Mouse (Mus musculus) monocyte, adult 5-6 weeks (primary cell): ENCODE results near the gene Med29. TPM values are rescaled to one million over a fixed set of nuclear protein-coding genes. Genes with fewer than 3 reads are reported as not detected.
A peak's percentile ranks its signal among the peaks of the same experiment; 100 is the strongest.

Experiments
- ATAC-seq: fragments of 153-309, 156-312 bp; replicated peaks from 2 replicates; pipeline ENCODE4 v1.8.0; 2017; ENCODE audit warnings: mild to moderate bottlenecking; ENCODE audit not compliant: low TSS enrichment, insufficient number of reproducible peaks, severe bottlenecking, poor library complexity, low FRiP score
- total RNA-seq: library from RNA; stranded (forward); fragments of 200-1000, 200-491, 200-594 nt; gene quantifications from 3 replicates; pipeline ENCODE4 v1.2.3, GENCODE M21; 2017

Gene Med29
- total RNA-seq, 1 experiment from 2014 or later: 12.0 TPM

- ATAC-seq: peak; percentile 10
These were observed 13.5 kb downstream of the Med29 start for GRCm38 (mm10) chr7:28378769-28379651.

- ATAC-seq: no peak
These were observed 14.3 kb downstream of the Med29 start for GRCm38 (mm10) chr7:28378066-28378690.

- ATAC-seq: no peak
These were observed 15.1 kb downstream of the Med29 start for GRCm38 (mm10) chr7:28377190-28378065.

- no peak for ATAC-seq
These were observed 16.3 kb downstream of the Med29 start for GRCm38 (mm10) chr7:28376011-28376771.

GRCm38 (mm10) chr7:28375176-28375921 lies 17.2 kb downstream of the Med29 start:
- ATAC-seq: peak; percentile 14

- ATAC-seq: no peak
These were observed 17.9 kb downstream of the Med29 start for GRCm38 (mm10) chr7:28374647-28375046.

- ATAC-seq: no peak
These were observed 18.5 kb downstream of the Med29 start for GRCm38 (mm10) chr7:28373891-28374495.

- no peak for ATAC-seq
These were observed 19.4 kb downstream of the Med29 start for GRCm38 (mm10) chr7:28373131-28373581.

GRCm38 (mm10) chr7:28372251-28373108 lies 20.0 kb downstream of the Med29 start, which contains the start of gene Plekhg2:
Plekhg2 (minus strand) TSS chr7:28372599.
- peak; percentile 47 for ATAC-seq

GRCm38 (mm10) chr7:28371514-28371989 lies 21.0 kb downstream of the Med29 start:
- no peak for ATAC-seq

GRCm38 (mm10) chr7:28370977-28371513 lies 21.5 kb downstream of the Med29 start:
- no peak for ATAC-seq

- ATAC-seq: no peak
These were observed 22.5 kb downstream of the Med29 start for GRCm38 (mm10) chr7:28370051-28370450.

GRCm38 (mm10) chr7:28368276-28368920 lies 24.1 kb downstream of the Med29 start:
- no peak for ATAC-seq

- no peak for ATAC-seq
These were observed 24.7 kb downstream of the Med29 start for GRCm38 (mm10) chr7:28367663-28368275.

GRCm38 (mm10) chr7:28362441-28363060 lies 30.0 kb downstream of the Med29 start:
- no peak for ATAC-seq
